Mouse (Mus musculus) hindbrain, embryonic 14.5 days (tissue): ENCODE results near the gene Matn1. TPM values are rescaled to one million over a fixed set of nuclear protein-coding genes. Genes with fewer than 3 reads are reported as not detected.
A peak's percentile ranks its signal among the peaks of the same experiment; 100 is the strongest.

Experiments
- ATAC-seq: fragments of 200-750 bp; cut with Nextera tagmentation; 2 replicates; pipeline ENCODE4 v1.8.0; 2017; ENCODE audit warnings: moderate number of reproducible peaks, mild to moderate bottlenecking, moderate TSS enrichment, moderate library complexity; ENCODE audit not compliant: low FRiP score
- DNase-seq: peaks from one replicate; pipeline ENCODE4 v3.0.0-alpha.2; 2015; ENCODE audit warnings: low spot score
- H3K27ac ChIP-seq: fragments of 300-500 bp; sonication (generic); 2 replicates; pipeline ENCODE4 v1.5.1; 2014; ENCODE audit warnings: mild to moderate bottlenecking, moderate library complexity
- H3K27me3 ChIP-seq: fragments of 300-500 bp; sonication (generic); 2 replicates; pipeline ENCODE4 v1.6.1; 2014; ENCODE audit warnings: mild to moderate bottlenecking, low read length, mixed read lengths; ENCODE audit not compliant: control insufficient read depth, insufficient read depth
- H3K36me3 ChIP-seq: fragments of 300-500 bp; sonication (generic); replicated peaks from 2 replicates; pipeline ENCODE4 v1.6.1; 2014; ENCODE audit not compliant: control insufficient read depth, insufficient read depth
- H3K4me1 ChIP-seq: fragments of 300-500 bp; sonication (generic); replicated peaks from 2 replicates; pipeline ENCODE4 v1.6.1; 2014; ENCODE audit warnings: antibody characterized with exemption, low read length, mixed read lengths; ENCODE audit not compliant: control insufficient read depth, insufficient read depth
- H3K4me2 ChIP-seq: fragments of 300-500 bp; sonication (generic); replicated peaks from 2 replicates; pipeline ENCODE4 v1.6.1; 2014; ENCODE audit warnings: mild to moderate bottlenecking, moderate library complexity
- H3K4me3 ChIP-seq: fragments of 300-500 bp; sonication (generic); replicated peaks from 2 replicates; pipeline ENCODE4 v1.5.1; 2014; ENCODE audit warnings: mild to moderate bottlenecking, low read length
- H3K9ac ChIP-seq: fragments of 300-500 bp; sonication (generic); 2 replicates; pipeline ENCODE4 v1.6.1; 2014
- H3K9me3 ChIP-seq: fragments of 300-500 bp; sonication (generic); 2 replicates; pipeline ENCODE4 v1.6.1; 2016; ENCODE audit warnings: low read length; ENCODE audit not compliant: control insufficient read depth
- WGBS: fragments of 180-500 bp; shearing (Covaris S2); extraction: QIAGEN DNeasy Blood & Tissue Kit; methylation state at CpG from one replicate; pipeline ENCODE4 v1.1.7; 2014; 5-methylcytosine and 5-hydroxymethylcytosine counted together
- polyA plus RNA-seq: library from polyadenylated mRNA; unstranded; fragments of >200 nt; fragmentation: Nextera tagmentation; extraction: Ambion mirVana; gene quantifications from 2 replicates; pipeline ENCODE4 v1.2.1, GENCODE M21; 2014

Matn1 gene
- polyA plus RNA-seq, 1 experiment from 2014 or later = not detected

- Histone ChIP-seq H3K4me2 (no peak overlapping the region), H3K27me3 (no peaks in the 10 kb centered on the region), H3K9me3 (no peaks in the 10 kb centered on the region), H3K9ac (no peak overlapping the region), H3K36me3 (no peaks in the 10 kb centered on the region), H3K4me3 (no peak overlapping the region), H3K4me1 (no peaks in the 10 kb centered on the region), H3K27ac (no peak overlapping the region)
- WGBS = 90% methylated on average over 12 of the region's 12 CpGs
- no peak for DNase-seq
- ATAC-seq = no peak
Measured at GRCm38 (mm10) chr4:130927821-130928220, 16.4 kb upstream of the Matn1 start.

GRCm38 (mm10) chr4:130942644-130943043 is 1.5 kb upstream of the Matn1 start:
- H3K4me2 ChIP-seq = no peak overlapping the region
- DNase-seq (no peak), ATAC-seq (no peak)
- H3K36me3 ChIP-seq = no peaks in the 10 kb centered on the region
- no peak overlapping the region for H3K9ac ChIP-seq
- no peaks in the 10 kb centered on the region; the same call in 1 of the 2 replicates for H3K4me1 ChIP-seq
- H3K9me3 ChIP-seq = no peaks in the 10 kb centered on the region
- H3K27ac ChIP-seq = no peak overlapping the region
- H3K27me3 ChIP-seq = no peaks in the 10 kb centered on the region
- WGBS = 67% methylated on average over 14 of the region's 14 CpGs
- no peak overlapping the region for H3K4me3 ChIP-seq

- Histone ChIP-seq H3K27ac (no peak overlapping the region), H3K36me3 (no peaks in the 10 kb centered on the region), H3K27me3 (no peaks in the 10 kb centered on the region), H3K4me2 (no peak overlapping the region), H3K9ac (no peak overlapping the region), H3K4me1 (no peaks in the 10 kb centered on the region; the same call in 1 of the 2 replicates), H3K4me3 (no peak overlapping the region), H3K9me3 (no peaks in the 10 kb centered on the region)
- ATAC-seq (no peak), DNase-seq (no peak)
- 80% methylated on average over 7 of the region's 7 CpGs for WGBS
Measured at GRCm38 (mm10) chr4:130944779-130945178, 594 bp downstream of the Matn1 start.

- H3K4me2 ChIP-seq = no peak overlapping the region
- no peak overlapping the region for H3K4me3 ChIP-seq
- DNase-seq (peak; percentile 81), ATAC-seq (no peak)
- no peaks in the 10 kb centered on the region; the same call in 1 of the 2 replicates for H3K4me1 ChIP-seq
- H3K27ac ChIP-seq = no peak overlapping the region
- H3K27me3 ChIP-seq = no peaks in the 10 kb centered on the region
- no peaks in the 10 kb centered on the region for H3K9me3 ChIP-seq
- 20% methylated on average over 13 of the region's 13 CpGs for WGBS
- no peak overlapping the region for H3K9ac ChIP-seq
- no peaks in the 10 kb centered on the region for H3K36me3 ChIP-seq
Measured at GRCm38 (mm10) chr4:130947094-130947647, 3.0 kb downstream of the Matn1 start.

- Histone ChIP-seq H3K4me2 (no peak overlapping the region), H3K27me3 (no peaks in the 10 kb centered on the region), H3K9ac (no peak overlapping the region), H3K27ac (no peak overlapping the region), H3K9me3 (no peaks in the 10 kb centered on the region), H3K36me3 (no peaks in the 10 kb centered on the region), H3K4me1 (no peaks in the 10 kb centered on the region; the same call in 1 of the 2 replicates), H3K4me3 (no peak overlapping the region)
- ATAC-seq = no peak
- WGBS = 84% methylated on average over 35 of the region's 35 CpGs
- DNase-seq = no peak
Measured at GRCm38 (mm10) chr4:130949821-130950384, 5.7 kb downstream of the Matn1 start.

GRCm38 (mm10) chr4:130952531-130952930 is 8.3 kb downstream of the Matn1 start:
- Histone ChIP-seq H3K4me2 (no peak overlapping the region), H3K27me3 (no peaks in the 10 kb centered on the region), H3K4me1 (no peaks in the 10 kb centered on the region), H3K9ac (no peak overlapping the region), H3K4me3 (no peak overlapping the region), H3K36me3 (no peaks in the 10 kb centered on the region), H3K27ac (no peak overlapping the region), H3K9me3 (no peaks in the 10 kb centered on the region)
- no peak for ATAC-seq
- no peak for DNase-seq
- WGBS = 57% methylated on average over 17 of the region's 17 CpGs

GRCm38 (mm10) chr4:130957156-130957555 is 13.0 kb downstream of the Matn1 start:
- no peaks in the 10 kb centered on the region for H3K9me3 ChIP-seq
- DNase-seq = no peak
- no peaks in the 10 kb centered on the region for H3K4me1 ChIP-seq
- H3K27ac ChIP-seq = no peak overlapping the region
- H3K36me3 ChIP-seq = no peaks in the 10 kb centered on the region
- H3K27me3 ChIP-seq = no peaks in the 10 kb centered on the region
- no peak overlapping the region for H3K4me3 ChIP-seq
- H3K4me2 ChIP-seq = no peak overlapping the region
- ATAC-seq = no peak
- H3K9ac ChIP-seq = no peak overlapping the region
- 56% methylated on average over 10 of the region's 10 CpGs for WGBS

GRCm38 (mm10) chr4:130958812-130959211 is 14.6 kb downstream of the Matn1 start:
- H3K4me1 ChIP-seq = no peaks in the 10 kb centered on the region
- H3K36me3 ChIP-seq = no peaks in the 10 kb centered on the region
- no peak overlapping the region for H3K9ac ChIP-seq
- ATAC-seq (no peak), DNase-seq (no peak)
- no peak overlapping the region for H3K4me2 ChIP-seq
- H3K27ac ChIP-seq = no peak overlapping the region
- no peaks in the 10 kb centered on the region for H3K9me3 ChIP-seq
- H3K4me3 ChIP-seq = no peak overlapping the region
- H3K27me3 ChIP-seq = no peaks in the 10 kb centered on the region
- 70% methylated on average over 5 of the region's 5 CpGs for WGBS

GRCm38 (mm10) chr4:130959678-130960077 is 15.5 kb downstream of the Matn1 start:
- H3K9ac ChIP-seq = no peak overlapping the region
- ATAC-seq = no peak; the same call in 1 of the 2 replicates
- WGBS = 46% methylated on average over 6 of the region's 6 CpGs

More at GRCm38 (mm10) chr4:130959678-130960077, 15.5 kb downstream of the Matn1 start:
- H3K36me3 ChIP-seq = no peaks in the 10 kb centered on the region
- H3K27me3 ChIP-seq = no peaks in the 10 kb centered on the region
- H3K4me2 ChIP-seq = no peak overlapping the region
- H3K27ac ChIP-seq = no peak overlapping the region
- no peaks in the 10 kb centered on the region for H3K9me3 ChIP-seq
- no peaks in the 10 kb centered on the region for H3K4me1 ChIP-seq
- H3K4me3 ChIP-seq = no peak overlapping the region
- DNase-seq = no peak
